Mouse (Mus musculus): ENCODE measurements around the gene Tprgl. TPM values are rescaled to one million over a fixed set of nuclear protein-coding genes. Genes with fewer than 3 reads are reported as not detected.

Gene Tprgl
- polyA plus RNA-seq, 1 experiment = 96.8 TPM

DNA sequence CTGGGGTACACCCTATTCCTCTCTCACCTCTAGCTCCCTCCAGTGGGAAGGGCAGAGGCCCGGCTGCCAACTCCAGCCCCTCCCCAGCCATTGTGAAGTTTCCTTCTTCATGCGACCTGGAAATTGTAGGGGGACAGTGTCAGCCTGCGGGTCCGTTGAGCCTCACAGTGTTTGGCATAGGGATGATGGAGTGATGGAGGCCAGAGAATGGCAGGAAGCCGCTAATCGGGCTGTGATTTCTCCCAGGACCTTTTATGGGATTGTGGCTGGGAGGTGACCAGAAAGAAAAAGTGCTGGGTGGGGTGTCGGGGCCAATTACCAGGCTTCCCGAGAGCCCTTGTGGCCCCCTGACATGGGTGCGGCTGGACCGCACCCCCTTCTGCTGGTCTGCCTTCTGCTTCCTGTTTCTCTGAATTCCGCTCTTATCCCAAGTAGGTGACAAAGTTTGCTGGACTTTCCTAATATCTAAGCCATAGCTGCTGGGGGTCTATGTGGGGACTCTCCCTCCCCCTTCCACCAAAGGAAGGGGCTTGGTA is 25.6 kb upstream of the Tprgl start:
- no peaks in the 10 kb centered on the region for H3K36me3 ChIP-seq (ENCODE audit: control insufficient read depth, insufficient read depth)
- no peaks in the 10 kb centered on the region for H3K79me2 ChIP-seq (ENCODE audit: control insufficient read depth, insufficient read depth)
- no peak overlapping the region for H3K4me3 ChIP-seq
- TF ChIP-seq MYOG (IDR thresholded peaks at IDR 0.05; ENCODE audit: control insufficient read depth in 1 of 3, insufficient read depth in 1 of 3, insufficient read length in 2 of 3, low read depth in 2 of 3) = no peak
- no peak overlapping the region for H3ac ChIP-seq (ENCODE audit: control insufficient read depth, insufficient read length)
- no peaks in the 10 kb centered on the region for H3K27me3 ChIP-seq (ENCODE audit: control insufficient read depth, insufficient read depth, insufficient read length)
- H3K4me2 ChIP-seq (ENCODE audit: low read depth) = no peak overlapping the region

DNA sequence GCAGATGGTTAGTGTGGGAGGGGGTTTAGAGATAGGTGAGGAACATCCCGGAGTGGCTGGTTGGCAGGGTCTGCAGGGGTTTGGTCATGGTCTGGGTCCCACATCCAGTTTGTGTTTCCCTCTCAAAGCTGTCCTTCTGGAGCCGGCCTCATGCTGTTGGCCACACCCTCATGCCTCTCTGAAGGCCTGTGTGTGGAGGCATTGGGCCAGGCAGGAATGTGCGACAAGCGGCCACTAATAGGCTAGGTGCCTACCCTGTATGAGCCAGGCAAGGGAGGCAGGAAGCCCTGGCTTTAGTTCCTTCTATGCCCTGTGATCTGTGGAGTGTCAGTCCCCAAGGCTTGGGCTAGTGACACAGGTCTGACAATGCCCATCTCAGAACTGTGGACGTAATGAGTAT is 24.5 kb upstream of the Tprgl start:
- no peaks in the 10 kb centered on the region for H3K27me3 ChIP-seq (ENCODE audit: control insufficient read depth, insufficient read depth, insufficient read length)
- no peak overlapping the region for H3K4me2 ChIP-seq (ENCODE audit: low read depth)
- H3K36me3 ChIP-seq (ENCODE audit: control insufficient read depth, insufficient read depth) = no peaks in the 10 kb centered on the region
- no peak overlapping the region for H3ac ChIP-seq (ENCODE audit: control insufficient read depth, insufficient read length)
- TF ChIP-seq TCF3 (IDR thresholded peaks at IDR 0.05; ENCODE audit: insufficient read length, low read depth) = no peak
- TF ChIP-seq MAX (IDR thresholded peaks at IDR 0.05; ENCODE audit: low read depth) = no peak
- TF ChIP-seq TCF12 (IDR thresholded peaks at IDR 0.05; ENCODE audit: insufficient read depth, poor library complexity, severe bottlenecking) = no peak
- no peak for TF ChIP-seq MYOD1 (IDR thresholded peaks at IDR 0.05; ENCODE audit: control insufficient read depth in 1 of 3, insufficient read length in 2 of 3, low read depth in 2 of 3)
- TF ChIP-seq MYOG (IDR thresholded peaks at IDR 0.05; ENCODE audit: control insufficient read depth in 1 of 3, insufficient read depth in 1 of 3, insufficient read length in 2 of 3, low read depth in 2 of 3) = no peak
- no peak for TF ChIP-seq REST (IDR thresholded peaks at IDR 0.05; ENCODE audit: insufficient read depth, insufficient read length)
- no peak for TF ChIP-seq POLR2A (IDR thresholded peaks at IDR 0.05; ENCODE audit: insufficient read length, low read depth)
- no peak for TF ChIP-seq E2F4 (IDR thresholded peaks at IDR 0.05; ENCODE audit: insufficient read depth)
- TF ChIP-seq CEBPB (IDR thresholded peaks at IDR 0.05; ENCODE audit: insufficient read depth, poor library complexity, severe bottlenecking) = no peak
- no peak for TF ChIP-seq POLR2AphosphoS2 (IDR thresholded peaks at IDR 0.05; ENCODE audit: insufficient read length, low read depth)
- TF ChIP-seq SRF (IDR thresholded peaks at IDR 0.05; ENCODE audit: control insufficient read depth, insufficient read length, low read depth) = no peak
- no peak for TF ChIP-seq USF1 (IDR thresholded peaks at IDR 0.05; ENCODE audit: low read depth)
- no peaks in the 10 kb centered on the region for H3K79me2 ChIP-seq (ENCODE audit: control insufficient read depth, insufficient read depth)
- no peak overlapping the region for H3K4me3 ChIP-seq

DNA sequence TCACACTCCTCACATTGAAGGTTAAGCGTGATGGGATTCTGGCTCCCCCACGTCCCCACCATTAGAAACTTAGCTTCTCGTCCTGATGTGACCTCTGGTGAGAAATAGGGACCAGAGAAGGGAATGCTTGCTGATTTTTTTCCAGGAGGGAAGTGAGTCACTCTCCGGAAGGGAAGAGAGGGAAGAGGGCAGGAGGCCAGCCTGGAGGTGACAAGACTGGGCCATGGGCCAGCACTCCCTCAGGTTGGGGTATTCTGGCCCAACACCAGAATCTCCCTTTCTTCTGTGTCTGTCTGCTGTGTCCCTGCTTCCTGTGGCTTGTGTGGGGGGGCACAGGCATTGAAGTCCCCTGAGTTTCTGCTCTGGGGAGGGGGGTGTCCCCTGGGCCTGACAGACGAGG is 23.1 kb upstream of the Tprgl start:
- Histone ChIP-seq H3K27me3 (ENCODE audit: control insufficient read depth, insufficient read depth, insufficient read length) (no peaks in the 10 kb centered on the region), H3K79me2 (ENCODE audit: control insufficient read depth, insufficient read depth) (no peaks in the 10 kb centered on the region), H3ac (ENCODE audit: control insufficient read depth, insufficient read length) (no peak overlapping the region), H3K4me2 (ENCODE audit: low read depth) (no peak overlapping the region), H3K36me3 (ENCODE audit: control insufficient read depth, insufficient read depth) (no peaks in the 10 kb centered on the region), H3K4me3 (no peak overlapping the region)
- no peak for TF ChIP-seq E2F4 (IDR thresholded peaks at IDR 0.05; ENCODE audit: insufficient read depth)

DNA sequence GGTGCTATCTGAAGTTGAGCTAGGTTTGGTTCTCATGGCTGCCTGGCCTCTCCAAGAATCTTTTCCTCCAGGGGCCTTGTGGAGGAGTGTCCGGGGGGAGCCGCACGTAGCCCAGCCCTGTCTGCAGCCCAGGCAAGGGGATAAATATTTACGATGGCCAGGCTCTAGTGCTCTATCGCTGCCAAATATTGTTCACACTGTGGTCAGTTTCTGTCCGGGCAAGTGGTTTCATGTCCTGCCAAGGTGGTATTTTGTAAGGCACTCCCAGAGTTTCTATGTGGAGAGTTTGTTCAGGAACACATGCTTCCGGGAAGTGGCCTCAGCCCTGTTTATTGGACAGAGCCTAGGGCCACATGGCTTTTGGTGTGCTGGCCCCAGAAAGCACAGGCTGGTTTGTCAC is 20.5 kb upstream of the Tprgl start:
- Histone ChIP-seq H3K4me3 (no peak overlapping the region), H3K79me2 (ENCODE audit: control insufficient read depth, insufficient read depth) (no peaks in the 10 kb centered on the region), H3ac (ENCODE audit: control insufficient read depth, insufficient read length) (no peak overlapping the region), H3K4me2 (ENCODE audit: low read depth) (no peak overlapping the region), H3K36me3 (ENCODE audit: control insufficient read depth, insufficient read depth) (no peaks in the 10 kb centered on the region), H3K27me3 (ENCODE audit: control insufficient read depth, insufficient read depth, insufficient read length) (no peaks in the 10 kb centered on the region)
- no peak for TF ChIP-seq TCF12 (IDR thresholded peaks at IDR 0.05; ENCODE audit: insufficient read depth, poor library complexity, severe bottlenecking)
- TF ChIP-seq MYOD1 (IDR thresholded peaks at IDR 0.05; ENCODE audit: control insufficient read depth in 1 of 3, insufficient read length in 2 of 3, low read depth in 2 of 3) = no peak
- no peak for TF ChIP-seq TCF3 (IDR thresholded peaks at IDR 0.05; ENCODE audit: insufficient read length, low read depth)
- no peak for TF ChIP-seq MAX (IDR thresholded peaks at IDR 0.05; ENCODE audit: low read depth)
- TF ChIP-seq REST (IDR thresholded peaks at IDR 0.05; ENCODE audit: insufficient read depth, insufficient read length) = no peak
- no peak for TF ChIP-seq CEBPB (IDR thresholded peaks at IDR 0.05; ENCODE audit: insufficient read depth, poor library complexity, severe bottlenecking)
- no peak for TF ChIP-seq POLR2A (IDR thresholded peaks at IDR 0.05; ENCODE audit: insufficient read length, low read depth)
- no peak for TF ChIP-seq E2F4 (IDR thresholded peaks at IDR 0.05; ENCODE audit: insufficient read depth)
- no peak for TF ChIP-seq USF1 (IDR thresholded peaks at IDR 0.05; ENCODE audit: low read depth)
- no peak for TF ChIP-seq POLR2AphosphoS2 (IDR thresholded peaks at IDR 0.05; ENCODE audit: insufficient read length, low read depth)
- TF ChIP-seq MYOG (IDR thresholded peaks at IDR 0.05; ENCODE audit: control insufficient read depth in 1 of 3, insufficient read depth in 1 of 3, insufficient read length in 2 of 3, low read depth in 2 of 3) = no peak
- no peak for TF ChIP-seq SRF (IDR thresholded peaks at IDR 0.05; ENCODE audit: control insufficient read depth, insufficient read length, low read depth)

DNA sequence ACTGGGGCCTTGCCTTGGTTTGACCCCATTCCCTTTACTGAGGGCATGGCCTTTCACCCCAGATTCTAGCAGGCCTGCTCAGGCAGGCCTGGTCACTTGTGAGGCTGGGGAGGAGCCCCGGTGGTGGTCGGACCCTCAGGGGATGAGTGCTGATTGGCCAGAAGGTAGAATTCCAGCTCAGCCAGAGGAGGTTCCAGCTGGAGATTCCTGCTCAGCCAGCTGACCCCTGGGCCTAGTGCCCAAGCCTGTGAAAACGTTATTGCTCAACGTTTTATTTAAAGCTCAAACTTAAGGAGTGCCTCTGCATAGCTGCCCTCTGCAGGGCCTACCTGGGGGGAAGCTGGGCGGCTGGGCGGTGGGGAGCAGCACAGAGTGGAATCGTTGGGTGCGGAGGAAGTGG is 16.8 kb upstream of the Tprgl start:
- no peak overlapping the region for H3K4me3 ChIP-seq
- no peaks in the 10 kb centered on the region for H3K79me2 ChIP-seq (ENCODE audit: control insufficient read depth, insufficient read depth)
- no peak for TF ChIP-seq POLR2AphosphoS2 (IDR thresholded peaks at IDR 0.05; ENCODE audit: insufficient read length, low read depth)
- H3K4me2 ChIP-seq (ENCODE audit: low read depth) = no peak overlapping the region
- H3ac ChIP-seq (ENCODE audit: control insufficient read depth, insufficient read length) = no peak overlapping the region
- H3K27me3 ChIP-seq (ENCODE audit: control insufficient read depth, insufficient read depth, insufficient read length) = peaks cover 11% of the 10 kb centered on the region
- no peaks in the 10 kb centered on the region for H3K36me3 ChIP-seq (ENCODE audit: control insufficient read depth, insufficient read depth)
